Mouse (Mus musculus) kidney, adult 2 months (tissue): ENCODE measurements at regions not wholly inside any gene's neighbourhood (a gene's known extent, or its start where the extent isn't known, plus 50 kb on each side); places are given as distances from the start of the nearest gene placed in this dataset.

Source experiments
- DNase-seq: peaks from one replicate; pipeline ENCODE4 v3.0.0; 2021
- H3K27ac ChIP-seq: fragments of 200-500 bp; 2 replicates; pipeline ENCODE4 v1.5.1; 2012; ENCODE audit warnings: low read depth, low read length, control low read depth, inconsistent platforms; ENCODE audit not compliant: insufficient read depth
- H3K27me3 ChIP-seq: fragments of 200-500 bp; replicated peaks from 2 replicates; pipeline ENCODE4 v1.6.1; 2012; ENCODE audit warnings: mild to moderate bottlenecking, moderate library complexity, low read length, inconsistent platforms; ENCODE audit not compliant: control insufficient read depth, insufficient read depth
- H3K36me3 ChIP-seq: fragments of 200-500 bp; 2 replicates; pipeline ENCODE4 v1.6.1; 2012; ENCODE audit warnings: mild to moderate bottlenecking, moderate library complexity, low read length, inconsistent platforms; ENCODE audit not compliant: control insufficient read depth, insufficient read depth
- H3K4me1 ChIP-seq: fragments of 200-500 bp; 2 replicates; pipeline ENCODE4 v1.6.1; 2011; ENCODE audit warnings: low read length; ENCODE audit not compliant: control insufficient read depth, insufficient read depth
- H3K4me3 ChIP-seq: fragments of 200-500 bp; 2 replicates; pipeline ENCODE4 v1.5.1; 2011; ENCODE audit warnings: mild to moderate bottlenecking, low read depth, low read length, control low read depth; ENCODE audit not compliant: insufficient read depth
- CTCF ChIP-seq: fragments of 200-500 bp; conservative IDR thresholded peaks from 2 replicates; pipeline ENCODE4 v1.5.1; 2011; ENCODE audit warnings: low read depth, mild to moderate bottlenecking, control low read depth, low read length, moderate library complexity, mixed read lengths; ENCODE audit not compliant: insufficient read depth, insufficient read length
- POLR2A ChIP-seq: fragments of 200-500 bp; IDR thresholded peaks from one replicate; pipeline ENCODE4 v1.6.1; 2011; ENCODE audit warnings: low read depth, low read length, control low read depth
- WGBS: fragments of 180-500 bp; shearing (Covaris S2); methylation state at CpG from one replicate; pipeline ENCODE4 v1.1.7; 2018; 5-methylcytosine and 5-hydroxymethylcytosine counted together

GRCm38 (mm10) chr4:64250691-64251090, 203.9 kb upstream of the Tnc start:
- no peak overlapping the region for H3K4me3 ChIP-seq
- DNase-seq: no peak
- TF ChIP-seq POLR2A (no peak), CTCF (no peak)
- 68% methylated on average over 5 of the region's 5 CpGs for WGBS
- no peaks in the 10 kb centered on the region for H3K36me3 ChIP-seq
- no peaks in the 10 kb centered on the region for H3K4me1 ChIP-seq
- no peaks in the 10 kb centered on the region for H3K27me3 ChIP-seq
- H3K27ac ChIP-seq: no peak overlapping the region

- no peak for DNase-seq
- 26% methylated on average over 5 of the region's 5 CpGs for WGBS
- Histone ChIP-seq H3K4me1 (no peaks in the 10 kb centered on the region), H3K36me3 (no peaks in the 10 kb centered on the region), H3K27ac (no peak overlapping the region), H3K4me3 (no peak overlapping the region), H3K27me3 (no peaks in the 10 kb centered on the region)
- TF ChIP-seq CTCF: no peak
- no peak for TF ChIP-seq POLR2A
Observed at GRCm38 (mm10) chr4:64238196-64238740, 191.5 kb upstream of the Tnc start.

GRCm38 (mm10) chr4:64235534-64235933, 188.7 kb upstream of the Tnc start:
- Histone ChIP-seq H3K4me1 (no peaks in the 10 kb centered on the region), H3K36me3 (no peaks in the 10 kb centered on the region), H3K27me3 (no peaks in the 10 kb centered on the region), H3K4me3 (no peak overlapping the region), H3K27ac (no peak overlapping the region)
- TF ChIP-seq CTCF (no peak), POLR2A (no peak)
- 80% methylated on average over 4 of the region's 4 CpGs for WGBS
- DNase-seq: no peak

GRCm38 (mm10) chr4:64232159-64232558, 185.3 kb upstream of the Tnc start:
- whole genome bisulfite sequencing: 88% methylated on average over 4 of the region's 4 CpGs

GRCm38 (mm10) chr4:64228341-64228740, 181.5 kb upstream of the Tnc start:
- Histone ChIP-seq H3K4me3 (no peak overlapping the region), H3K36me3 (no peaks in the 10 kb centered on the region), H3K27me3 (no peaks in the 10 kb centered on the region), H3K27ac (no peak overlapping the region), H3K4me1 (no peaks in the 10 kb centered on the region)
- no peak for TF ChIP-seq POLR2A
- no peak for TF ChIP-seq CTCF
- WGBS: 59% methylated on average over 3 of the region's 3 CpGs
- no peak for DNase-seq

More at GRCm38 (mm10) chr4:64232159-64232558, 185.3 kb upstream of the Tnc start:
- Histone ChIP-seq H3K36me3 (no peaks in the 10 kb centered on the region), H3K27me3 (no peaks in the 10 kb centered on the region), H3K27ac (no peak overlapping the region), H3K4me1 (no peaks in the 10 kb centered on the region), H3K4me3 (no peak overlapping the region)
- DNase-seq: no peak
- TF ChIP-seq POLR2A (no peak), CTCF (no peak)

GRCm38 (mm10) chr4:64226635-64227034, 179.8 kb upstream of the Tnc start:
- no peak overlapping the region for H3K27ac ChIP-seq
- TF ChIP-seq POLR2A (no peak), CTCF (no peak)
- H3K4me1 ChIP-seq: no peaks in the 10 kb centered on the region

GRCm38 (mm10) chr4:64224918-64225317, 178.1 kb upstream of the Tnc start:
- no peaks in the 10 kb centered on the region for H3K36me3 ChIP-seq
- TF ChIP-seq POLR2A (no peak), CTCF (no peak)
- DNase-seq: no peak
- H3K4me3 ChIP-seq: no peak overlapping the region
- no peak overlapping the region for H3K27ac ChIP-seq
- no peaks in the 10 kb centered on the region for H3K4me1 ChIP-seq
- H3K27me3 ChIP-seq: no peaks in the 10 kb centered on the region
- 90% methylated on average over 5 of the region's 5 CpGs for whole genome bisulfite sequencing

More at GRCm38 (mm10) chr4:64226635-64227034, 179.8 kb upstream of the Tnc start:
- Histone ChIP-seq H3K27me3 (no peaks in the 10 kb centered on the region), H3K36me3 (no peaks in the 10 kb centered on the region), H3K4me3 (no peak overlapping the region)
- no peak for DNase-seq

GRCm38 (mm10) chr4:64219802-64220201, 173.0 kb upstream of the Tnc start:
- Histone ChIP-seq H3K27ac (no peak overlapping the region), H3K36me3 (no peaks in the 10 kb centered on the region), H3K4me3 (no peak overlapping the region), H3K4me1 (no peaks in the 10 kb centered on the region), H3K27me3 (no peaks in the 10 kb centered on the region)
- DNase-seq: no peak
- no peak for TF ChIP-seq POLR2A
- TF ChIP-seq CTCF: no peak
- 66% methylated on average over 2 of the region's 2 CpGs for WGBS
